Mouse (Mus musculus) testis, adult 2 months (tissue): ENCODE results near the gene Fbxo24. TPM values are rescaled to one million over a fixed set of nuclear protein-coding genes. Genes with fewer than 3 reads are reported as not detected.
A peak's percentile ranks its signal among the peaks of the same experiment; 100 is the strongest.

Experiments used
- H3K27ac ChIP-seq: fragments of 200-500 bp; 2 replicates; pipeline ENCODE4 v1.5.1; 2012; ENCODE audit warnings: low read depth, low read length; ENCODE audit not compliant: control insufficient read depth, insufficient read depth
- H3K27me3 ChIP-seq: fragments of 200-500 bp; 2 replicates; pipeline ENCODE4 v1.6.1; 2012; ENCODE audit warnings: mild to moderate bottlenecking, low read length, moderate library complexity; ENCODE audit not compliant: control insufficient read depth, insufficient read depth
- H3K36me3 ChIP-seq: fragments of 200-500 bp; 2 replicates; pipeline ENCODE4 v1.6.1; 2012; ENCODE audit warnings: mild to moderate bottlenecking, low read length; ENCODE audit not compliant: control insufficient read depth, insufficient read depth
- H3K4me1 ChIP-seq: fragments of 200-500 bp; 2 replicates; pipeline ENCODE4 v1.6.1; 2012; ENCODE audit warnings: low read length; ENCODE audit not compliant: control insufficient read depth, insufficient read depth
- H3K4me3 ChIP-seq: fragments of 200-500 bp; 2 replicates; pipeline ENCODE4 v1.5.1; 2012; ENCODE audit warnings: low read depth, mild to moderate bottlenecking, low read length, moderate library complexity, mixed read lengths; ENCODE audit not compliant: control insufficient read depth
- CTCF ChIP-seq: fragments of 200-500 bp; IDR thresholded peaks from 2 replicates; pipeline ENCODE4 v1.5.1; 2012; ENCODE audit warnings: low read depth, mild to moderate bottlenecking, inconsistent platforms, low read length, moderate library complexity; ENCODE audit not compliant: control insufficient read depth, insufficient read depth, insufficient replicate concordance
- POLR2A ChIP-seq: fragments of 200-500 bp; IDR thresholded peaks from 2 replicates; pipeline ENCODE4 v1.6.1; 2012; ENCODE audit warnings: low read depth, mild to moderate bottlenecking, inconsistent platforms, low read length, moderate library complexity; ENCODE audit not compliant: control insufficient read depth
- polyA plus RNA-seq: library from polyadenylated mRNA; depleted of rRNA; stranded (reverse); fragments of >200 nt; gene quantifications from 2 replicates; pipeline ENCODE4 v1.2.3, GENCODE M21; 2012; rRNA removed

The Fbxo24 gene
- polyA plus RNA-seq: 175 and 181 TPM in 2 replicates

- Histone ChIP-seq H3K27me3 (no peaks in the 10 kb centered on the region), H3K27ac (peak within 1 kb of the TSS; percentile 97), H3K36me3 (no peaks in the 10 kb centered on the region), H3K4me3 (peak within 1 kb of the TSS; percentile 92), H3K4me1 (peaks cover 8% of the 10 kb centered on the region)
- TF ChIP-seq POLR2A (peak; percentile 95), CTCF (no peak)
Observed at GRCm38 (mm10) chr5:137628498-137629305, at the start of gene Fbxo24, which contains the start of the genes Lrch4 and Gm20605. TSS of gene Fbxo24 (minus strand) at chr5:137629002. TSS of gene Lrch4 (plus strand) at chr5:137629121. TSS of gene Gm20605 (plus strand) at chr5:137629175.

GRCm38 (mm10) chr5:137677859-137678258 is 49.1 kb upstream of the Fbxo24 start:
- no peak overlapping the region for H3K27ac ChIP-seq
- H3K36me3 ChIP-seq: no peaks in the 10 kb centered on the region
- no peak for TF ChIP-seq POLR2A
- no peak for TF ChIP-seq CTCF
- H3K4me1 ChIP-seq: peaks cover 1% of the 10 kb centered on the region; the same call in 1 of the 2 replicates
- H3K27me3 ChIP-seq: no peaks in the 10 kb centered on the region
- H3K4me3 ChIP-seq: no peak overlapping the region

- Histone ChIP-seq H3K27ac (no peak overlapping the region), H3K27me3 (no peaks in the 10 kb centered on the region), H3K36me3 (no peaks in the 10 kb centered on the region), H3K4me1 (peaks cover 8% of the 10 kb centered on the region; the same call in 1 of the 2 replicates), H3K4me3 (no peak overlapping the region)
- no peak for TF ChIP-seq CTCF
- TF ChIP-seq POLR2A: no peak
Observed at GRCm38 (mm10) chr5:137674786-137675185, 46.0 kb upstream of the Fbxo24 start.

- no peaks in the 10 kb centered on the region for H3K36me3 ChIP-seq
- no peak for TF ChIP-seq CTCF
- no peak for TF ChIP-seq POLR2A
- H3K27me3 ChIP-seq: no peaks in the 10 kb centered on the region
- no peak overlapping the region for H3K4me3 ChIP-seq
- peaks cover 10% of the 10 kb centered on the region for H3K4me1 ChIP-seq
- H3K27ac ChIP-seq: peak overlapping the region; percentile 61; the same call in 1 of the 2 replicates
Observed at GRCm38 (mm10) chr5:137673015-137673414, 44.2 kb upstream of the Fbxo24 start.

- Histone ChIP-seq H3K27me3 (no peaks in the 10 kb centered on the region), H3K36me3 (no peaks in the 10 kb centered on the region), H3K27ac (peak overlapping the region; percentile 61; the same call in 1 of the 2 replicates), H3K4me1 (peaks cover 10% of the 10 kb centered on the region), H3K4me3 (no peak overlapping the region)
- TF ChIP-seq POLR2A: no peak
- TF ChIP-seq CTCF: no peak
Observed at GRCm38 (mm10) chr5:137672361-137672760, 43.6 kb upstream of the Fbxo24 start.

GRCm38 (mm10) chr5:137671443-137672240 is 42.8 kb upstream of the Fbxo24 start:
- H3K36me3 ChIP-seq: no peaks in the 10 kb centered on the region
- no peaks in the 10 kb centered on the region for H3K27me3 ChIP-seq
- TF ChIP-seq POLR2A (no peak), CTCF (no peak)
- H3K4me1 ChIP-seq: peaks cover 10% of the 10 kb centered on the region
- peak overlapping the region; percentile 71 for H3K27ac ChIP-seq
- H3K4me3 ChIP-seq: no peak overlapping the region

- H3K4me3 ChIP-seq: no peak overlapping the region
- H3K27ac ChIP-seq: no peak overlapping the region
- H3K4me1 ChIP-seq: peaks cover 10% of the 10 kb centered on the region
- TF ChIP-seq CTCF: no peak
- TF ChIP-seq POLR2A: no peak
- no peaks in the 10 kb centered on the region for H3K36me3 ChIP-seq
- H3K27me3 ChIP-seq: no peaks in the 10 kb centered on the region
Observed at GRCm38 (mm10) chr5:137670240-137670639, 41.4 kb upstream of the Fbxo24 start.
